Mouse (Mus musculus) CD4-positive helper T cell, adult 2 months (primary cell): ENCODE data around the gene Gm21921.
"Not testable (repeated sequence)": the region's sequence is repeated elsewhere in the genome, so short reads cannot be mapped to it uniquely, and the experiment has no call there.

Experiments used
- DNase-seq: peaks from one replicate; pipeline ENCODE4 v3.0.0-alpha.2; 2012; ENCODE audit warnings: low read depth, missing footprints, low spot score

The Gm21921 gene

GRCm38 (mm10) chrY:24796143-24796542 lies at the start of gene Gm21921:
TSS of gene Gm21921 (minus strand) at chrY:24796243.
- DNase-seq = not testable (repeated sequence)
